Mouse (Mus musculus) heart, embryonic 10.5 days (tissue): ENCODE results near the gene Thpo. TPM values are rescaled to one million over a fixed set of nuclear protein-coding genes. Genes with fewer than 3 reads are reported as not detected.

Experiments
- DNase-seq: peaks from one replicate; pipeline ENCODE4 v3.0.0-alpha.2; 2017; ENCODE audit warnings: low spot score
- H3K27ac ChIP-seq: fragments of 300-500 bp; sonication (generic); 2 replicates; pipeline ENCODE4 v1.5.1; 2016; ENCODE audit warnings: mild to moderate bottlenecking
- H3K27me3 ChIP-seq: fragments of 300-500 bp; sonication (generic); 2 replicates; pipeline ENCODE4 v1.6.1; 2016; ENCODE audit warnings: mild to moderate bottlenecking; ENCODE audit not compliant: poor library complexity, insufficient read depth, severe bottlenecking
- H3K36me3 ChIP-seq: fragments of 300-500 bp; sonication (generic); 2 replicates; pipeline ENCODE4 v1.6.1; 2016; ENCODE audit warnings: mild to moderate bottlenecking, moderate library complexity
- H3K4me1 ChIP-seq: fragments of 300-500 bp; sonication (generic); 2 replicates; pipeline ENCODE4 v1.6.1; 2016; ENCODE audit warnings: mild to moderate bottlenecking
- H3K4me3 ChIP-seq: fragments of 300-500 bp; sonication (generic); 2 replicates; pipeline ENCODE4 v1.5.1; 2016; ENCODE audit warnings: mild to moderate bottlenecking, moderate library complexity
- H3K9me3 ChIP-seq: fragments of 300-500 bp; sonication (generic); 2 replicates; pipeline ENCODE4 v1.6.1; 2016; ENCODE audit warnings: mild to moderate bottlenecking, moderate library complexity
- WGBS: fragments of 180-500 bp; shearing (Covaris S2); methylation state at CpG from one replicate; pipeline ENCODE4 v1.1.7; 2016; 5-methylcytosine and 5-hydroxymethylcytosine counted together
- polyA plus RNA-seq: library from polyadenylated mRNA; unstranded; fragments of >200 nt; fragmentation: Nextera tagmentation; extraction: Ambion mirVana; gene quantifications from 2 replicates; pipeline ENCODE4 v1.2.1, GENCODE M21; 2016

Thpo gene
- polyA plus RNA-seq, 1 experiment from 2014 or later, result 1.1 TPM

DNA sequence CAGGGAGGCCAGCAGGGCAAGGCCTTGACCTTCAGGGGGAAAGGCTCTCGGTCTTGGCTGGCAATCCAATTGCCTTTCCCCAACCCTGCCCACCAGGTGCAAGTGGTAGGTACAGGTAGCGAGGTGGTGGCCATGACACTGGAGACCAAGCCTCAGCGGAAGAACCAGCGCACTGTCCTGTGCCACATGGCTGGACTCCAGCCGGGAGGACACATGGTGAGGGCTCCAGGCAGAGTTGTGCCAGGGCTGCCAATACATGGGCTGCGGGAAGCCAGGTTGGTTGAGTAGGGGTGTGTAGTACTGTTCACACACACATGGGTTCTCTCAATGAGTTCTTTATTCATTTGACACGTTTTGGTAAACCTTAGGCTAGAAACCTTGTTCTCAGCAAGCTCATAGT is 1.9 kb upstream of the Thpo start:
- H3K9me3 ChIP-seq, result no peaks in the 10 kb centered on the region
- DNase-seq, result no peak
- no peaks in the 10 kb centered on the region for H3K36me3 ChIP-seq
- 84% methylated on average over 7 of the region's 7 CpGs for WGBS
- peaks cover 29% of the 10 kb centered on the region for H3K4me1 ChIP-seq
- peaks cover 72% of the 10 kb centered on the region for H3K27me3 ChIP-seq
- no peak overlapping the region for H3K4me3 ChIP-seq
- no peak overlapping the region for H3K27ac ChIP-seq

DNA sequence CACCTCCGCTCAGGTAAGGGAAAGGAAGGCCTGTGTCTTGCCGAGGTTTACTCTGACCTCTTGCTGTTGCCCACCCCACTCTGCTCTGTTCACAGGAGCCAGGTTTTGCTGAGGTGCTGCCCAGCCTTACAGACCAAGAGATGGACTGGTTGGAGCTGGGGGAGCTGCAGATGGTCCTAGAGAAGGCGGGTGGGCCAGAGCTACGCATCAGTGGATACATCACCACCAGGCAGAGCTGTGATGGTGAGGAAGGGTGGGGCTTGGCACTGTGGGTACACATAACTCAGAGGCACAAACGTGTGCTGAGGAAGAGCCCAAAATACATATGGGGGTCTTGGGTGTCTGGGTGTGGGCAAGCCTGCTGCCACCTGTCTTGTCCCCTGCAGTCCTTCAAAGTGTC is 1.3 kb upstream of the Thpo start:
- WGBS, result 69% methylated on average over 5 of the region's 5 CpGs
- H3K36me3 ChIP-seq, result no peaks in the 10 kb centered on the region
- H3K4me1 ChIP-seq, result peaks cover 29% of the 10 kb centered on the region
- no peak for DNase-seq
- peaks cover 73% of the 10 kb centered on the region for H3K27me3 ChIP-seq
- no peaks in the 10 kb centered on the region for H3K9me3 ChIP-seq
- H3K27ac ChIP-seq, result no peak overlapping the region
- H3K4me3 ChIP-seq, result no peak overlapping the region

DNA sequence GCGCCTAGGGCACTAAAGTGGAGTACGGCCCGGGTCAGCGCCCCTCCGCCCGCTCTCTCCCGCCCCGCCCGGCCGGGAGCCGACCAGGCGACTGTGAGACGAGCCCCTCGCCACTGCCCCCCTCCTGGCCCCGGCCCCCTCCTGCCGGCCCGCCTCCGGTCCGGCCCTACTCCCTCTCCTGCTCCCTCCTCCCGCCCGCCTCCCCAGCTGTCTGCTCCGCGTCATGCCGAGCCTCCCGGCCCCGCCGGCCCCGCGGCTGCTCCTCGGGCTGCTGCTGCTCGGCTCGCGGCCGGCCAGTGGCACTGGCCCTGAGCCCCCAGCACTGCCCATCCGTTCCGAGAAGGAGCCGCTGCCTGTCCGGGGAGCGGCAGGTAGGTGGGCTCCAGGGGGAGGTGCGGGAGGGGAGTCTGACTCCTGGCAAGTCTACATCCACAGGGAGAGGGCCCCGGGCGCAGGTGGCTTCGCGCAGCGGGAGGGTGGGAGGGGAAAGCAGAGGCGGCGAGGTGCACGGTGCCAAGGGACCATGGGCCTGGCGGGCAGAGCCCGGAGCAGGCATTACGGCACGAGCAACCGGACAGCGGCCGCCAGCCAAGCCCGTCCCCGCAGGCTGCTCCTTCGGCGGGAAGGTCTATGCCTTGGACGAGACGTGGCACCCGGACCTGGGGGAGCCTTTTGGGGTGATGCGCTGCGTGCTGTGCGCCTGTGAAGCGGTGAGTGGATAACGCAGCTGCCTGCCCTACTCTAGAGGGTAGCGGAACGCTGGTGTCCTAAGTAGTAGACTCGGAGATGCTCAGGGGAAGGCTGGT is 1.2 kb downstream of the Thpo start, which contains the start of gene Chrd:
Gene Chrd (plus strand): TSS at position 203 of the 806 bp plus-strand sequence.
- DNase-seq, result no peak
- no peaks in the 10 kb centered on the region for H3K9me3 ChIP-seq
- H3K4me3 ChIP-seq, result peak within 1 kb of the TSS; percentile 69
- no peaks in the 10 kb centered on the region for H3K36me3 ChIP-seq
- peaks cover 77% of the 10 kb centered on the region for H3K27me3 ChIP-seq
- peak within 1 kb of the TSS; percentile 81 for H3K27ac ChIP-seq
- WGBS, result under 1% methylated on average over 58 of the region's 70 CpGs
- H3K4me1 ChIP-seq, result peaks cover 37% of the 10 kb centered on the region

DNA sequence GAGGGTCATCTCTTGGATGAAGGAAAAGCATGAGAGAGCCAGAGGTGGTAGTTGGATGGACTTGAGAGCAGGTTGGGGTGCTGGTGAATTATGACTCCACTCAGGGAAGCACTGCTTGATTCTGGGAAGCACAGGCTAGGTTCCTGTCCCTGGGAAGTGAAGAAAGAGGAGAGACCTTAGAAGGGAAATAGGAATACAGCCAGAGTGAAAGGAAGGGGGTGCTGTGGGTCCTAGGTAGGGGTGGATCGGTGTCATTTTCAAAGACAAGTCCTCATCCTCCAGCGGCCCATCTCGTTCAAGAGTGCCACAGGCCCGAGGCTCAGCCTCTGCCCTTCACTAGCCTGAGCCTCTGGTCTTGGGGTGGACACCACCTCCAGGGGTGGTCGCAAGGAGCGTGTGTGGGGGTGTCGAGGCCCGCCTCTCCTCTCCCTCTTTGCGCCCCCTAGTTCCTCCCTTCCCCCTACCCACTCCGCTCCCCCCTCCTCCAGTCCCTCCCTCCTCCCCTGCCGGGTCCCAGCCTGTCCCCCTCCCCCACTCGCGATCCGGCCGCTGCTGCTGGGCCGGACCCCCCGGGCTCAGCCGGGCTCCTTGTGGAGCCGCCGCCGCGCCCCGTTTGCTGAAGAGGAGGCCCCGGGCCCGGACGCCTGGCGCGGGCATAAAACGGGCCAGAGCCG is 1.9 kb downstream of the Thpo start:
- H3K27me3 ChIP-seq, result peaks cover 70% of the 10 kb centered on the region
- H3K4me1 ChIP-seq, result peaks cover 37% of the 10 kb centered on the region
- 1% methylated on average over 30 of the region's 30 CpGs for WGBS
- H3K4me3 ChIP-seq, result peak overlapping the region; percentile 69
- H3K27ac ChIP-seq, result peak overlapping the region; percentile 81
- H3K36me3 ChIP-seq, result no peaks in the 10 kb centered on the region
- no peak for DNase-seq
- H3K9me3 ChIP-seq, result no peaks in the 10 kb centered on the region

DNA sequence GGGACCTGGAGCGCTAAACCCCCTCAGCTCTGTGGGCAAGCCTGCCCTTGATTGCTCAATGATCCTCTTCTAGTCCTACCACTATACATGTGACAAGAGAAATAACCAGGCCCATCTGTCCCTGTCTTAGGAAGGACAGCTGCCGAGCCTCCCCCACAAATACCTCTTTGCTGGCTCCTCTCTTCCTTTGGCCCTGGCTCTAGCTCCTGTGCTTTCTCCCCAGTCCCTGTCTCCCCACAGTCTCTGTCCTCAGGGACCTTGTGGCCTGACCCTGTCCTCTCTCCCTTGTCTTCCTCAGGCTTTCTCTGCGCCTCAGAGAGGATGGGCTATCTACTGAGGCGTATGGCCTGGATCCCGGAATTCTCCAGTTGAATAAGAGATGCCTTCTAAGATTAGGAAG is 2.6 kb downstream of the Thpo start:
- Histone ChIP-seq H3K4me3 (no peak overlapping the region), H3K9me3 (no peaks in the 10 kb centered on the region), H3K27ac (no peak overlapping the region), H3K4me1 (peaks cover 37% of the 10 kb centered on the region), H3K36me3 (no peaks in the 10 kb centered on the region), H3K27me3 (peaks cover 63% of the 10 kb centered on the region)
- 58% methylated on average over 5 of the region's 5 CpGs for WGBS
- no peak for DNase-seq

DNA sequence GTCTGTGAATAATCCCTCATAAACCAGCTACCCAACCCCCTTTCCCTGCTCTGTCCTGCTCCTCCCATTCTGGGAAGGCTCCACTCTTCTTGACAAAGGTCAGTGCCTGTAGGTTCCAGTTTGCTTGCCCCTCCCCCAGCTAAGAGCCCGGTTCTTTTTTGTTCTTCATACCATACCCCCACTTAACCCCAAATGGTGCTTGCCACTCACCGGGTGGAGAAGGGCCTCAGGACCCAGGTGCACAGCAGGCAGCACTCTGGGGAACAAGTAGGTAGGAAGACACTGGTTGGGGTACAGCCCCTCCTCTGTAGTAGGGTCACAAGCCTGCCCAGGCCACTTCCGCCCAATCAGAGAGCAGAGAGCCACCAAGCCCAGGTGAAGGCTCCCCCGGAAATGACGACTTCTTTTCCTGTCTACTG is 4.0 kb downstream of the Thpo start:
- Histone ChIP-seq H3K4me3 (no peak overlapping the region), H3K27ac (no peak overlapping the region), H3K36me3 (no peaks in the 10 kb centered on the region), H3K9me3 (no peaks in the 10 kb centered on the region), H3K4me1 (peaks cover 37% of the 10 kb centered on the region), H3K27me3 (peaks cover 56% of the 10 kb centered on the region)
- 25% methylated on average over 5 of the region's 5 CpGs for WGBS
- DNase-seq, result no peak

DNA sequence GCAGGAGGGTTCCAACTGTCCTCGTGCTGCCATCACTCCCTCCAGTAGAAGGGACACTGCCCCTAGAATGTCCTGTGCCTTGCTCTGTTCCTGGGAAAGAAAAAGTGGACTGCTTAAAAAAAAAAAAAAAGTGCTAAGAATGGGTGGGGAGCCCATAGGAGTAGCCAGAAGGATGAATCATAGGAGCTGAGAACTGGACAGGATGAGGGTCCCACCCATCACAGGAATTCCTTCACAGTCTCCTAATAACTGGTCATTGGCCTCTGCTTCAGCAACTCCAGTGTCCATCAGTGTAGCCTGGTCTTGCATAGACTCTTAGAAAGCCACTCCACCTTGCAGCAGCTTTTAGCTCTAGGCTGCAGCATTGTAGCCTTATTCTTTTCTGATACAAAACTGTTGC is 7.9 kb downstream of the Thpo start:
- peaks cover 20% of the 10 kb centered on the region for H3K27me3 ChIP-seq
- no peak overlapping the region for H3K27ac ChIP-seq
- H3K9me3 ChIP-seq, result no peaks in the 10 kb centered on the region
- H3K36me3 ChIP-seq, result peaks cover 11% of the 10 kb centered on the region
- DNase-seq, result no peak
- no peak overlapping the region for H3K4me3 ChIP-seq
- peaks cover 8% of the 10 kb centered on the region; the same call in 1 of the 2 replicates for H3K4me1 ChIP-seq
- WGBS, result 67% methylated on average over 1 of the region's 1 CpGs

DNA sequence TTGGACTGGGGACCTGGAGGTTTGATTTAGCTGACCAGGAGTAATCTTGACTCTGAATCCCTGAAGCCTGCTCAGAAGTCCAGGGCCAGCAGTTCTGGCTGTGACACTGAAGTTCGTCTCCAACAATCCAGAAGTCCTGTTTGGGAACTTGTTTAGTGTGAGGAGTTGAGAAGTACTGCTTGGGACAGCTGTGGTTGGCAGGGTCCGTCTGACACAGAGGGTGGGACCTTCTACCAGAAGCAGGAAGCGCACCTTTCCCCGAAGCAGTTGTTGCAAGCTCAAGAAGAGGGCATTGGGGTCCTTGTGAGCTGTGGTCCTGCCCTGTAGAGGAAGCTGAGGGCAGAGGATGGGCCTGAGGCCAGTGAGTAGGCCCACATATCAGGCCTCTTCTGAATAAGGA is 8.6 kb downstream of the Thpo start:
- H3K27ac ChIP-seq, result no peak overlapping the region
- DNase-seq, result no peak
- no peak overlapping the region for H3K4me3 ChIP-seq
- H3K9me3 ChIP-seq, result no peaks in the 10 kb centered on the region
- peaks cover 17% of the 10 kb centered on the region for H3K36me3 ChIP-seq
- peaks cover 18% of the 10 kb centered on the region for H3K27me3 ChIP-seq
- 72% methylated on average over 4 of the region's 4 CpGs for WGBS
- peaks cover 8% of the 10 kb centered on the region; the same call in 1 of the 2 replicates for H3K4me1 ChIP-seq

DNA sequence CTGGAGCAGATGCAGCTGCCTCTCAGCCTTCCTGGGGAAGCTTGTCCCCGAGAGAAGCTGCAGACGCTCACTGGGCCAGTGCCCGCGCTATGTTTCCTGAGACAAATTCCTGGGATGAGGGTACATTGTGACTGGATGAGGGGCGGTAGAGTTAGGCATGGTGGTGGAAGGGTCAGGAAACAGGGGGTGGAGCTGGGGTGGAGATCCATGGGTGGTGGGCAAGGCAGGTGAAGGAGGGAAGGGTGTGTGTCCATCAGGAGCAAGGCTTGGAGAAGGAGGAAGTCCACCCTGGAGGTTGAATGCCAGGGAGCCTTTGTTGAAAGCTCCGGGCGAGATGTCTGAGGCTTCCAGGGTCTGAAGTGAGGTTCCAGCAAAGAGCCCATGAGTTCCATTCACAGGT is 9.0 kb downstream of the Thpo start:
- DNase-seq, result no peak
- H3K4me3 ChIP-seq, result no peak overlapping the region
- H3K9me3 ChIP-seq, result no peaks in the 10 kb centered on the region
- WGBS, result 73% methylated on average over 7 of the region's 7 CpGs
- H3K27me3 ChIP-seq, result peaks cover 14% of the 10 kb centered on the region
- H3K36me3 ChIP-seq, result peaks cover 21% of the 10 kb centered on the region
- no peak overlapping the region for H3K27ac ChIP-seq
- peaks cover 6% of the 10 kb centered on the region; the same call in 1 of the 2 replicates for H3K4me1 ChIP-seq

DNA sequence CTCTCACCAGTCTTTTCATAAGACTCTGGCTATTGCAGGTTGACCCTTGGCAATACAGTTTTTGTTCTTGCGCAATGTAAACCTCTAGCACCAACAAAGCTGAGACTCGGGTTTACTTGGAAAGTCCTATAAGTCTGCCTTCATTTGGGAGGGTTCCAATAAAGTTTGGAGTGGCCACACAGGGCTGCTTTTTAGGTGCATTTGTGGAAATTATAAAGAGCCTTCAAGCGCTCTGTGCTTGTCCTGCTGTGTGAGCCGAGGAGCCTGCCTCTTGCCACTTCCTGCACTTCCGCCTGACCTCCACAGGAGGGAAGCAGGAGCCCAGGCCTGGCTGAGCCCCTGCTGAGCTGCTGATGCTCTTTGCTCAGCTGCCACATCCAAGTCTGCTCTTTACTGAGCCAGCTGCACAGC is 10.0 kb downstream of the Thpo start:
- Histone ChIP-seq H3K4me3 (no peak overlapping the region), H3K27ac (no peak overlapping the region), H3K4me1 (no peaks in the 10 kb centered on the region), H3K9me3 (no peaks in the 10 kb centered on the region), H3K27me3 (peaks cover 8% of the 10 kb centered on the region; the same call in 1 of the 2 replicates), H3K36me3 (peaks cover 27% of the 10 kb centered on the region)
- DNase-seq, result no peak
- WGBS, result 27% methylated on average over 5 of the region's 5 CpGs

DNA sequence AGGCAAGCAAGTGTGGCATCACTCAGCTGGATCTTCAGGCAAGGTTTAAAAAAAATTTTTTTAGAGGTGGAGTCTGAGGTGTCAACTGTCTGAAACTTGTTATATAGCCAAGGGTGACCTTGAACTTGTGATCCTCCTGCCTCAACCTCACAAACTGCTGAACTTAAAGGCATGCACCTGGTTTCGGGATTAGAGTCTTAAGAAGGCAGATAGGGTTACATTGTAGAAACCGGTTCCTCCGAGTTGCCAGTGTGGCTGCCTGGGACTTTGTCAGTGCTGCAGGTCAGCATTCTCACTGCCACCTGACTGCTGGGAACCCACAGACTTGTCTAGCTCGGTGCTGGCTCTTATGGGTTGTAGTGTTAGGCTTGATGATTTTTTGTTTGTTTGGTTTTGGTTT is 11.1 kb downstream of the Thpo start:
- 28% methylated on average over 4 of the region's 4 CpGs for WGBS
- no peak overlapping the region for H3K4me3 ChIP-seq

DNA sequence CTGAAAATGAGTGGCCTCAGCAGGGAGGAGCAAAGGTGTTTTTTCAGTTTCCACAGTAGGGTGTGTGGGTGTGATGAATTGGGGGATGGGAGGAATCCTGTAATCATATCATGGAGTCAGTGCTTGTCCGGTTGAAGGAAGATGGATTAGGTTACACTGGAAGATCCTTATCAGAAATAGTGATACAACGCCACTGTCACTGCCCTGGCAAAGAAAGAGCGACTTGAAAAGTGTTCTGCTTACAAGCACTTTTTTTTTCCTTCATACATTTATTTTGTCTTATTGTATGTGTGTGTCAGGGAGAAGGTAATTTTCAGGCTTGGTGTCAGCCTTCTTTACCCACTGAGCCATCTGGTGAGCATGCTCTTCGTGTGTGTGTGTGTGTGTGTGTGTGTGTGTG is 11.6 kb downstream of the Thpo start:
- peaks cover 6% of the 10 kb centered on the region for H3K4me1 ChIP-seq
- no peaks in the 10 kb centered on the region for H3K9me3 ChIP-seq
- H3K27ac ChIP-seq, result no peak overlapping the region
- peaks cover 8% of the 10 kb centered on the region; the same call in 1 of the 2 replicates for H3K27me3 ChIP-seq
- DNase-seq, result no peak
- WGBS, result 45% methylated on average over 4 of the region's 4 CpGs
- peaks cover 27% of the 10 kb centered on the region for H3K36me3 ChIP-seq
- H3K4me3 ChIP-seq, result no peak overlapping the region

More for the DNA sequence above, 11.1 kb downstream of the Thpo start:
- Histone ChIP-seq H3K9me3 (no peaks in the 10 kb centered on the region), H3K27ac (no peak overlapping the region), H3K4me1 (peaks cover 6% of the 10 kb centered on the region), H3K27me3 (peaks cover 8% of the 10 kb centered on the region; the same call in 1 of the 2 replicates), H3K36me3 (peaks cover 27% of the 10 kb centered on the region)
- no peak for DNase-seq

DNA sequence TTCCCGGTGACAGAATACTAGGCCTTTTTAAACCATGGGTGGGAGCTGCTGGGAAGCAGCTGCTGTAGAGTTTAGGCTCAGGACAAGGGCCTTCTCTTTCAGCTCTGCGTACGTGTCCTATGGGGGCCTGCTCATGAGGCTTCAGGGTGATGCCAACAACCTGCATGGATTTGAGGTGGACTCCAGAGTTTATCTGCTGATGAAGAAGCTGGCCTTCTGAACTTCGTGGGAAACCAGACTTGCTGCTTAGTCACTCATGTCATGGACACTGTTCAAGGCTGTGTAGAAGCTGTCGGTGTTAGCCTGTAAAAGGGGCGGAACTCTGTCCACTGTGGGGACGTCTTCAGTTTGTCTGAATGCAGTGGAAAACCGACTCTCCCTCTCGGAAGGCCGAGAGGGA is 12.5 kb downstream of the Thpo start:
- 75% methylated on average over 10 of the region's 10 CpGs for WGBS
- Histone ChIP-seq H3K27me3 (peaks cover 8% of the 10 kb centered on the region; the same call in 1 of the 2 replicates), H3K9me3 (no peaks in the 10 kb centered on the region), H3K27ac (no peak overlapping the region), H3K4me3 (no peak overlapping the region), H3K4me1 (peaks cover 10% of the 10 kb centered on the region), H3K36me3 (peaks cover 27% of the 10 kb centered on the region)
- DNase-seq, result no peak
